Mouse (Mus musculus) T-helper 2 cell (primary cell): ENCODE measurements around the gene Wbp11.

Experiments
- in situ Hi-C: fragments of 300-600 bp; cut with MboI, MseI; formaldehyde crosslinking; loops from one replicate; pipeline ENCODE4 v1.15.1; 2025; ENCODE audit warnings: high pct_unique_total_duplicates

Gene Wbp11

DNA sequence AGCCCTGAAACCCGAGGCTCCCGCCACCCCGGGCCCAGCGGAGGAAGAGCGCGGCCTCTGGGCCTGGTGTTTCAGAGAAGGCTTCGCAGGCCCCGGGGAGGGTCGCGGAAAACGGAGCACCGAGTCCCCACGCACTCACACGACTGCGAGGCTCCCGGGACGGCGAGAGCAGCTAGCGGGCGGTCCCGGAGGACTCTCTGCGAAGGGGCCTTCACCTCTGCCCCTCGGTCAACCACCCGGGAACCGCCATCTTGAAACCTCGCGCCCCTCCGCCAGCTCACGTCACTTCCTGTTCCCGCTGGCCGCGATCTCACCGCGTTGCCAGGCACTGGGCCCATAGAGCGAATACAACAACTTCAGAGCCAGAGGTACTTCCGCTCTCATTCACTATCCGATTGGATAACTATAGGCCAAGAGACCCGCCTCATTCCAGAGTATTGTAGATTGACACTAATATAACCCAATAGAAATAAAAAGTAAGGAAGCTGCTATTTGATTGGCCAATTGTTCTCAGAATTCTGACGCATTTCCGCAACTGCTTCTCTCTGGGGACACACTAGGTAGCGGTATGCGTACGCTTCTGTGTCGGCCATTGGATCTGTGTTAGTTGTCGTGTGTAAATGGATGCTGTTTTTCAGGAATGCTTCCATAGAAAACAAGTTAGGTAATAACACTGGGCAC, at the start of gene Wbp11:
TSS of gene Wbp11 (minus strand) at position 353 of the 681 bp plus-strand sequence.
- in situ Hi-C loops, result loop anchor here (10.0 kb wide), 1 partner anchor 917 kb away; no protein-coding TSS in a partner anchor

DNA sequence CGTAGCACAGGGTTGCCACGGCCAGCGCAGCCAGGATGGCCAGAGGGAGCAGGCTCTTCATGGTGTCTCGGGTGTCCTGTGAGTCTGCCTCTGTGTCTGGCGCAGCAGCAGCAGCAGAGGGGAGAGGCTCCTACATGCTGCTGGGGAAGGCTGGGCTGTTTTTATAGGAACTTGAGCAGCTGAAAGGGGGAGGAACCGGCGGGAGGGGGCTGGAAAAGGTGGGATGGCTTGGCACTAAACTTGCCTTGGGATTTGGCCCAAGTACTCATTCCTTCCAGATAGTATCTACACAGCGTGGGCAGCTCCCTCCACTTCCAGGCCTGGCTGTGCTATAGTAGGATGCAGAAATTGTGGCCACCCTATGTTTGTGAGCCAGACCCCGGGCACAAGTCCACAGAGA, 47.6 kb upstream of the Wbp11 start, which contains the start of gene Mgp:
TSS of gene Mgp (minus strand) at position 154 of the 400 bp plus-strand sequence.
- in situ Hi-C loops, result loop anchor here (25.0 kb wide), 1 partner anchor 287 kb away; the partner anchor contains the start of gene Rerg

DNA sequence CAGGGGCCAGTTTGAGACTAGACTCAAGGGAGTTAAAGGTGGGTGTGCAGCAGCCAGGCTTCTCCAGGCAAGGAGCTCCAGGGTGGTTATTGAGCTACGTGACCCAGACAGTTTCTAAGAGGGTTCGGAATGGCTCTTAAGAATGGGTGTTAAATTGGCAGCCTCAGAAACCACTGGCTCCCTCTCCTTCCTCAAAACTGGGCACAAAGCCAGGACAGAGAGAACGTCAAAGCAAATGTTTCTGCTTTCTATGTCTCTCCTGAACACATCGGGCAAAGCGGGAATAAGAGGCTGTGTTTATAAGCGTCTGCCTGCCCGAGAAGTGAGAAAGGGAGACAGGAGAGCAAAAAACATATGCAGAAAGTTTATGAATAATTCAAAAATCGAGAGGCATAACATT, 46.6 kb upstream of the Wbp11 start:
- in situ Hi-C loops, result no loop called here

DNA sequence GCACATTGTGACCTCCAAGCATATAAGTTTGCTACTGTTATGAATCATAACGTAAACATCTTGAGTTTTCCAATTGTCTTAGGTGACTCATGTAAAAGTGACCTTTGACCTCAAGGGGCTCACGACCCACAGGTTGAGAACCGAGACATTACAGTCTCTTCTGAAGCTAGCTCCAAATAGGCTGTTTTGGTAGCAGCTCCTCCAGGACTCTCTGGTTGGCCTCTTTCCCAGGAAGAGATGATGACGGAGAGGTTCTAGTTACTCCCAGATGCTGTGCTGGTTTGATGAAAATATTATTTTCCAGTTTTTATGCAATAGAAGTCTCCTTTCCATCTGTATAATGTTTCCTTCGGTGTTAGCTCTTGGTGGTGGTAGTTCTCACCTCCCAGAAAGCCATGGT, 40.9 kb upstream of the Wbp11 start:
- in situ Hi-C loops, result no loop called here

DNA sequence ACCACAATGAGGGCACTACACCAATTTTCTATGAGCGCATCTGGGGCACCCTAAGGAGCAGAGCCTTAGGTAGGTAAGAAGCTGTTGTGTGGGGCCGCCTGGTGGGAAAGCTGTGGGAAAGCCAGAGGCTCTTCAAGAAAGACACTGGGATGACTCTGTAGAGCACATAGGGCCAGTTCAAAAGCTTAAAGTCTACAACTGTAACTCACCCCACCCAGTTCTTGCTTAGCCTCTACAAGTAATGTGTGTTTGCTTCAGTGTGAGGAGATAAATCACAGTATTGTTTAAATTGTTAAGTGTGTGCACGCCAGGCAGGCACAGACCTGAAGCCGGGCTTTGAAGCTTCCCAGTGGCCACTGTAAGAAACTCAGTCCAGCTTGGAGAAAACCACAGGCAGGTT, 38.1 kb upstream of the Wbp11 start:
- in situ Hi-C loops, result no loop called here

DNA sequence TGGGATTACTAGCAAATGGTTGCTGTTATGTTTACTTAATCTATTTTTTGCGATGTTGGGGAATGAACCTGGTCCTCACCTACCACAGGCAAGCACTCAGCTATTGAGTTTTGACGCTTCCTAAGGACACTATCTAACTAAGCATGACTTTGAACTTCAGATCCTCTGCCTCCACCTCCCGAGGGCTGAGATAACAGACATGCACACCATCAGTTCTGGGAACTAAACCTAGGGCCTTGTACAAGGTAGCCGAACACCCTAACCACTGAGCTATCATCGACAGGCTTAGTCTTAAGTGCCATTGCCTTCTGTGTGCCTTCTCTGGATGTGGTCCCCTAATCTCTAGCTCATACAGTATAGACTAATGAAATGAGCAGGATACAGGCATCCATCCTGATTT, 37.3 kb upstream of the Wbp11 start:
- in situ Hi-C loops, result no loop called here

DNA sequence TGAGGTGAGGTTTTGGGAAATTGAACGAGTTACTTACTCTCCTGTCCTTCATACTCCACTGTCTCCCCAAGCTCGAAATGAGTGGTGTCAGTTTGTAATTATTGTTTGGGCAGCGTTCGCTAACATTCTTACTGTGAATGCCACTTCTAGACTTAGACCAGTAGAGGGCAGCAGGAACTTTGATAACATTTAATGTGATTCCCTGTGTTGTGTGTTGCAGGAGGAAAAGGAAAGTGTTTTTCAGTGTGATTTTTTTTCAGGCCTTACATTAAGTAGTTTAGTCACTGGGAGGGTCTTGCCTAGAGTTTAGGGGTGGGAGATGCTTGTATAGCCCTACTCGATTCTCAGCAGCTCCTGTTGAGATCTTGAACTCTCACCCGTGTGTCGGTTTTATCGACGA, 33.0 kb upstream of the Wbp11 start:
- in situ Hi-C loops, result loop anchor here (5.0 kb wide), 1 partner anchor 41 kb away; no protein-coding TSS in a partner anchor

DNA sequence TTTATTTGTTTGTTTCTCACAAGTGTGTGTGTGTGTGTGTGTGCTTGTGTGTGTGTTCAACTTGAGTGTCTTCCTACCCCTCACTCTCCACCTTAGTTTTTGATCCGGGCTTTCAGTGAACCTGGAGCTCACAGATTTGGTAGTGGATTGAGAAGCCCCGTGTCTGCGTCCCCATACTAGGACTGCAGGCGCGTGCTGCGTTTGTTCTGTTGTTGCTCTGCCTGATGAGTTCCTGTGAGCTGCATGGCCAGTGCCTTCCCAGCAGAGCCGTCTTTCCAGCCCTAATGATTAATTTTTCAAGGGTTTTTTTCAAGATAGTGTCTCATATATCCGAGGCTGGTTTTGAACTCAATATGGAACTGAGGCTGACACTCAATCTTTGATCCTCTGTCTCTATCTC, 30.4 kb upstream of the Wbp11 start:
- in situ Hi-C loops, result loop anchor here (10.0 kb wide), 2 partner anchors 66 to 106 kb away; partner anchors contain the start of genes Erp27 and Pde6h

DNA sequence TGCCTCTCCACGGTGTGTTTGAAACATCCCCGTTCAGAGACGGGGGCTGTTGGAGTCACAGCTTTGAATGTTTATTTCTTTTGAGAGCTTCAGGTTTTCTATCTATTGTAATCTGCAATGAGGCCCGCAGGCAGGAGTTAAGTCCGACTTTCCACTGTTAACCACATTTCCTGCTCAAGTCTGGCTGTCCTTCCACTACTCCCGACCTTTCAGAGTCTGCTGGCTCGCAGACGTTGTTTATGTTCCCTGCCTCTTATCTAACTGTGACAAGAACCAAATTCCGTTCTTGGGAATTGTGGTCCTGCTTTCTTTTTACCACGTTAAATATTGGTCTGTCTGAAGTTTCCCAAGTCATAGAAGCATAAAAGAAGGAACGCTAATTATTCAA, 29.8 kb upstream of the Wbp11 start:
- in situ Hi-C loops, result loop anchor here (10.0 kb wide), 2 partner anchors 67 to 107 kb away; partner anchors contain the start of genes Erp27 and Pde6h

DNA sequence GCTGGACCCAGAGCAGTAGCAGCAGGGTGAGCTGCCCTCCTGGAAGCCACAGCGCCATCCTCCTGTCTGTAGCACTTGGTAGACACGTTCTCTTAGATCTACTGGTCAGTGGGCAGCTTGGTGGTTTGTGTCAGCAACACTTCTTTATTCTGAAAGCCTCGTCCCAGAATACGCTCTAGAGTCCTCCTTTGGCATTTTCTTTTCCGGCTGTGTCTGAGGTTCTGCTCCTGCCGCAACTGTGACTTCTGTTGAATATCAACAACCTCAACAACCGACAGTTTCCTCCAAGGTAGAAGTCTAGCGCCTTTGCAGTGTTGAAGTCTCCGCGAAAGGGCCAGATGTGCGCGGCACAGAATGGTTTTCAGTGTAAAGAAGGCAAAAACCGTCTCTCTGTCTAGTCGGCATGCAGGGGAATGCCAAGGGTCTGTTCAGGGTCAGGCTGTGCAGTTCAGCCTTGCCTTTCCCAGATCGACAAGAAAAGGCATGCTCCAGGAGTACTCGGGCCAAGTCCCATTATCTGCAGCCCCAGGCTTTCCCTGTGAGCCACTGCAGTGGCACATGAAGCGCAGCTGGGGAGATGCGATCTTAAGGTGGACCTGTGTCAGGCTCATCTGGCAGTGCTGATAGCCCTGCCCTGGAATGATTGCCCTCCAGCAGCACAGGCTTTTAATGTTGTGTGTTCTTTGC, 29.3 kb upstream of the Wbp11 start, which contains the start of gene Art4:
TSS of gene Art4 (minus strand) at position 548 of the 687 bp plus-strand sequence.
- in situ Hi-C loops, result loop anchor here (10.0 kb wide), 2 partner anchors 67 to 107 kb away; partner anchors contain the start of genes Erp27 and Pde6h

DNA sequence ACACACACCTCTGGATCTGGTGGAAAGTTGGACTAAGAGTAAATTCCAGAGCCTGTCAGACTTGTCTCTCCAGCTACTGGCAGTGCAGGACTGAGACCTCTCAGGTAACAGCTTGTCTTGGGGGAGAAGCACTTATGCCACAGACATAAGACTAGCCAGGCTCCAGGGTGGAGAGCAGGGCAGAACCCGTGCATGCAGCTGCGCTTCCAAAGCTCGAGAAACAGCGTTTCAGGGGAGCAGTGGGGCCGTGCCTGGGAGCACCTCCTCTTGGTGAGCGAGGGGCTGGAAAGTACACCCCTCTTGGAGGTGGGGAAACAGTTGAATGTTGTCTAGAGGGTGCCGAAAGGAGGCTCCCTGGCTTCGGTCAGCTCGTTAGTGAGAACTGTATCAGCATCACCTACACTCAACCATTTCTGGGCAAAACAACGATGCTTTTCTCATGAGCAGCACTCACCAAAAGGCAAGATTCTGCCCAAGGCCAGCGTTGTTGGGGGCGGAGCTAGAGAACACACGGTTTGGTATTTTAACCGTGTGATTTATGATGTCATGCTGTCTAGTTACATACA, 28.1 kb upstream of the Wbp11 start:
- in situ Hi-C loops, result loop anchor here (10.0 kb wide), 2 partner anchors 69 to 109 kb away; partner anchors contain the start of genes Erp27 and Pde6h

DNA sequence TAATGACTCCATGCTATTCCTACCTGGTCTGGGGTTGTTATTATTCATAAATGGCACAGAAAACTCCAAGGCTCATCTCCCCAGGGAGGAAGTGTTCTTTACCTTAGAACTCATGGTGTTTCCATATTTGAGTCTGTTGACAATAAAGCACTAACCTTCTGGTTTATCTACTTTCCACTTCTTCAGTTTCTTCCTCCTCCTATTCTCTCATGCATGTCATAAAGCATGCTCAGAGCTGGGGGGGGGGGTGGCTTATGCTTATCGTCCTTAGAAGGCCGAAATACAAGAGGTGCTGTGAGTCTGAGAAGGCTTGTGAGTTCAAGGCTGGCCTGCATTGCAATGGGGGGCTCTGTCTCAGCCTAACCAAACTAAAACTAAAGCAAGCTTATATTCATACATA, 27.1 kb upstream of the Wbp11 start:
- in situ Hi-C loops, result loop anchor here (10.0 kb wide), 2 partner anchors 70 to 110 kb away; partner anchors contain the start of genes Erp27 and Pde6h

DNA sequence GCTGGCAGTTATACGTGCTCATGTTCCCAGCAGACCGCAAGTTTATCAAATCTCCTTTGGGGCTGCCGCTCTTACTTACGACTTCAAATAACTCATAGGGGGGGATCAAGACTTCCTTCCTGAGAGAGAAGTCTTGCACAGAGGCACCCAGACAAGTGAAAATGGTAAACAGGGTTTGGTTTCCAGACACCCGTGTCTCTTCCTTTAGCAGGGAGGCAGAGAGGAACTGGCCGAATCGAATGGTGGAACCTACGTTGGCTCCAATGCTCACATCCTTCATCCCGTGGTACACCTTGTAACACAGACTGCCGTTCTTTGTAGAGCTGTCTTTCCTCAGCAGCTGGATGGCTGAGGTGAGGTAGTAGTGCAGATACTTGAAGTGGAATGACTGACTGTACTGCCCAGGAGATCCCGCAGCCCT, 26.3 kb upstream of the Wbp11 start:
- in situ Hi-C loops, result loop anchor here (10.0 kb wide), 2 partner anchors 70 to 110 kb away; partner anchors contain the start of genes Erp27 and Pde6h

DNA sequence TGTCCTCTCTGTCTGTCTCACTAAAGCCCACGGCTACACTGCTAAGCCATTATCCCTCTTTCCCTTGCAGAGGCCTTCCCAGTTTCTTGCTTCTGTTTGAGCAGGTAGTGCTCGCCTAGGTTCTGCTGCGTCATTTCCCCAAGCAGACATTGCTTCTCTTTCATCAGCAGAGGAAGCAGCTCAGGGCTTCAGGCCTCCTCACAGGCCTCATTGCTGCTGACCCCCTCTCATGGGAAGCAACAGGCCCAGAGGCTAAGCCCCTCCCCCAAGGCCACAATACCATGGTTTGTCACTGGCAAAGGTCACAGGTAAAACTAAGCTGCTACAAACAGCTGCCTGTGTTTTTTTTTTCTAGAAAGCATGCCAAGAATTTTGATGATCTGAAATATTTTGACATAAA, 24.7 kb upstream of the Wbp11 start:
- in situ Hi-C loops, result loop anchor here (10.0 kb wide), 2 partner anchors 72 to 112 kb away; partner anchors contain the start of genes Erp27 and Pde6h

DNA sequence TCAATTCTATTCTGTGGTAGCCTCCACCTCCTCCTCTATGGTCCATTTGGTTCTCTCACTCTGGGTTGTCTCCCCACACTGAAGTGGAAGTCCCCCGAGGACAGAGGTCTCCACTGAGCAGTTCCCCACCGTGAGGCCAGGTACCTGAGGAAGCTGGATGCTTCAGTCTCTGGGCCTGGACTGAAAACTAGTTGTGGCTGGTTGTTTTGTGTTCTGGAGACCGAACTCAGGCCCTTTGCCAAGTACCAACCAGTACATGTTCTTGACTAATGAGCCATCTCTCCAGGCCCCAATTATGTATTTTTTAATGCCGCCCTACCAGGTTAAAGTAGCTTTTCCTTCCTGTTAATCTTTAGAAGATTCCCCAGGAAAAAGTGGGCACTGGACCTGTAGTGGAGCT, 24.3 kb upstream of the Wbp11 start:
- in situ Hi-C loops, result loop anchor here (10.0 kb wide), 2 partner anchors 72 to 112 kb away; partner anchors contain the start of genes Erp27 and Pde6h

DNA sequence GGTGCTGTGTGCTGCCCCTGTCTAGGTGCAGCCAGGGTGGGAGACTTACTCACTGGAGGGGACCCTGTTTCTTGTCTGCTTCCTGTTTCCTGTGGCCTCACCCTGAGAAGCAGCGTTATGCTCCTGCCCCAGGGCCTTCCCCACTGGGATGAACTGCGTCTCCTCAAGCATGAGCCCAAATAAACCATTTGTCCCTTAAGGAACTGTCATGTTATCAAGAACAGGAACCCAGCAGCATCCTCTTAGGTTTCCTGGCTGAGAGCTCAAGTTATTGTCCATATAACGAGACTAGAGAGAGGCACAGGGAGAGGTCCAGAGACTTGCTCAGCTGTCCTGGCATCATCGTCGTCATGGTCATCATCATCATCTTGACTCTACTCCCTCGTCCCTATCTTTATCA, 22.2 kb upstream of the Wbp11 start:
- in situ Hi-C loops, result loop anchor here (10.0 kb wide), 2 partner anchors 75 to 115 kb away; partner anchors contain the start of genes Erp27 and Pde6h

DNA sequence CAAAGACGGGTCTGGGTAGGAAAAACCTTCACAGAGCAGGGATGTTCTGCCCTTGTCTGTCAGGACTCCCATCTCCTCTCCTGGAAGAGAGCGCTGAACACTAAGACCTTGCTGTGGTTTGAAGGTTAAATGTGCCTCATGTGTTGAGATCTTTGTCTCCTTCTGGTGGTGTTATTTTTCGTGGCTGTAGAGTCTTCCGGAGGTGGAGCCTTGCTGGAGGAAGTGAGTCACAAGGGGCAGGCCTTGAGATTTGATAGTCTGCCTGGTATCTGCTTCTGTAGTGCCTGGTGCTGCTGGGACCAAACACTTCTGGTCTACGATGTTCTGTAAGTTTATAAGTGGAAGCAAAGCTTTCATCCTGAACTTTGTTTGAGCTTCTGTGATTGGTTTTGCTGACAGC, 20.9 kb upstream of the Wbp11 start:
- in situ Hi-C loops, result no loop called here

DNA sequence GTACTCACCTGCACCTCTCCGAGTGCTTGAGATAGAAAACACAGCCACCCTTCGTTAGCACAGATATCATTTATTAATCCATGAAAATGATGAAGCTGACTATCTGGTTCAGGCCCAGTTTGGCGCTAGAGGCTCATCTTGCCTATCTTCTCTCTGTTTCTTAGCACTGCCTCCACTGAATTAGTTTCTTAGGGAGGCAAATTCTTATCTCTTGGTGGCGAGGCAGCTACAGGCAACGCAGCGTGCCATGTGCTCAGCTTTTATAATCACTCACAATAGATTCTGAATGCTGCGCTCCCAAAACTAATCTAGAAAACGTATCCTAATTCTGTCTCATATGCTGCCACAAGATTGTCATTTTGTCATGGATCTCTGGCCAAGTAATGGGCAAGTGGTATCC, 20.4 kb upstream of the Wbp11 start:
- in situ Hi-C loops, result no loop called here

DNA sequence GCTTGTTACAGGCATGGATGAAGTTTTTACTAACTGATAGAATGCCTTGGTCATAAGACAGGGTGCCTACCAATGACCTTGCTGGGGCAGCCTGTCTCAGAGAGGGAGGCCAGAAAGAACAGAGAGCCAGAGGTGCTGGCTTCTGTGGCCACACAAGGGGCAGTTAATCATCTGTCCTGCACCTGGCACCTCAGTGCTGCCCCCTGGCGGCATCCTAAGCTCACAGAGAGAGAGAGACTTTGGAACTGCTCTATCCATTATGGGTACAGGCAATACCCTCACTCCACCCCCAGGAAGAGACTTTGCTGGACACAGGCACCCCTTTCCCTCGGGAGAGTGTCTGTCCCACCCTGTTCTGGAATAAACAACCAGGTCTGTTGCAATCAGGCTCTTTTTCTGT, 19.8 kb upstream of the Wbp11 start:
- in situ Hi-C loops, result no loop called here

DNA sequence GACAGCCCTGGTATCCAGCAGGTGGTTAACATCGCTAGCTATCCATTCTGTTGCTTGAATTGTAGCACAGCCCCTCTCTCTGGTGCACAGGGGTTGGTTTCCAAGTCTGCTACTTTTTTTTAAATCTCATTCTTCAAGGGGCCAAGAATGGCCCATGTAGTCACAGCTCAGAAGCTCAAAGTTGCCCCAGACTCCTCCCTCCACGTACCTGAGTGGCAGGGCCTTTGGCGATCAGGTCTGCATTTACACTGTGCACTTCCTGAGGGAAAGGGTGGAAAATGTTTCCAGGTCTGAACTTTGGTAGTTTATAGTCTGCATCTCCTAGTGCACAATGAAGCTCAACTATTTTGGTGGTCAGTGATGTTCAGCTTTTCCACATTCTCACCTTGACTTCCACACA, 19.2 kb upstream of the Wbp11 start:
- in situ Hi-C loops, result no loop called here

DNA sequence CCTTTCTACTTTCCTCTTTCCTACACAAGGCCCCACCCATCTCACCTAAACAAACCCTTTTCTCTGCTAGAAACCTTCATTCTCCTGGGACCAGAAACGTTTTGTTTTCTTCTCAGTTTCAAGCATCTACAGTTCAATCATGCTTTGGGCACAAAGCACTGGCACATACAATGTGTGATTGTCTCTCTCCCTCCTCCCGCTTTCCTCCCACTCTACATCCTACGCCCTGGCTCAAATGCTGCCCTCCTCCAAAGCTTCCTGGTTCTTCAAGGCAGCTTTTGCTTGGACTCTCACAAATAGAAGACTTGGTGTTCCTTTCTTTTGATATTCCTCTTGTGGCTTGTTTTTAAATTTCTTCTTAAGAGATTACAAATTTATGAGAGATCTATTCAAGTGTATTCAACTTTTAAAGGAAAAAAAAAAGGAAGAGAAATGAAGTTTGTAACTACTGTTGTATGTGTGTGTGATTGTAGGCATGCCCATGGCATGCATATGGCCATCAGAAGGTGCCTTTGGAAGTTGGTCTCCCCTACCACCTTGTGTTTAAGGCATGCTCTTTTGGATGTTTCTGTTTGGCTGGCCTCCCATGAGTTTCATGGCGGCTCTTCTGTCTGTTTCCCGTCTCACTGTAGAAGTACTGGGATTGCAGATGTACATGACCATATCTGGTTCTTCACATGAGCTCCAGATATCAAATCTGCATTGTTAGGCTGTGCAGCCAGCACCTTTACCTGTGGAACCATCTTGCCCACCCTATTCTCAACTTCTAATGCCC, 17.9 kb upstream of the Wbp11 start:
- in situ Hi-C loops, result no loop called here
